Mouse (Mus musculus) thymus, postnatal 25 days (tissue): ENCODE results near the gene Neurod2.

ENCODE experiments used
- DNase-seq: peaks from one replicate; pipeline ENCODE4 v3.0.0; 2022

The Neurod2 gene

DNA sequence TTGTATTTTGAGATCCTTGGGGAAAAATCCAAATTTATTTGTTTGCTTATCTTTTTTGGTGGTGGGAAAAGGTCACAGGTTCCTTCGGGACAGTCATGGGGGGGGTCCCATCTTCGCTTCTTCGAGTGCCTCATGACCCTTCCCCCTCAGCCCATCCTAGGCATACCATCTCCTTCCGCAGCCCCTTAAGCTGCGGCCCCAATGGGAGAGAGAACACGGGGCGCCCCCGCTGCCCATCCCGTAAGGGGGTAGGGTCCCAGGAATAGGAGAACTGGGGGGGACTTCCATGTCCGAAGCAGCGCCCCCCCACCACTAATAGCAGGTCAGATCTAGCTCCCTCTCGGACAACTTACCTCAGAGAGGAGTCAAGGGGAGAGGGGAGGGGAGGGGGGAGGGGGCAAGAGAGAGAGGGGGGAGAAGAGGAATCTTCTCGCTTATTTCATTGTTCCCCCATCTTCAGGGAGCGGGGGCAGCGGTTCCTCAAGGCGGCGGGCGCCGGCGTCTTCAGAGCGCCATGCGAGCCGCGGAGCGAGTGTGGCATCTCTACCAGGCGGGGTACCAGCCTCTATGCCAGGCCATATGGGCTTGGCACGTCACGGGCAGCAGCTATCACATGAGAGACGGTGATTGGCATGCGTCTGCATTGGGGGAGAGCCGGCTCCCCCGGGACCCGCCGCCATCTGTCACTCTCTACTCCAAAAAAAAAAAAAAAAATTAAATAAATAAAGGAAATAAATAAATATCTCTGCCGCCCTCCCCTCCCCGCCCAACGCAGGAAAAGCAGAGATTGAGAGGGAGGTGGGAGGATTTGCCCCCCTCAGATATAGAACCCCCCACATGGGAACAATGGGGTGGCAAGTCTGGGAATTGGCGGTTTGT lies at the start of gene Neurod2:
Neurod2 (minus strand) TSS at position 568 of the 879 bp plus-strand sequence.
- DNase-seq, result no peak

DNA sequence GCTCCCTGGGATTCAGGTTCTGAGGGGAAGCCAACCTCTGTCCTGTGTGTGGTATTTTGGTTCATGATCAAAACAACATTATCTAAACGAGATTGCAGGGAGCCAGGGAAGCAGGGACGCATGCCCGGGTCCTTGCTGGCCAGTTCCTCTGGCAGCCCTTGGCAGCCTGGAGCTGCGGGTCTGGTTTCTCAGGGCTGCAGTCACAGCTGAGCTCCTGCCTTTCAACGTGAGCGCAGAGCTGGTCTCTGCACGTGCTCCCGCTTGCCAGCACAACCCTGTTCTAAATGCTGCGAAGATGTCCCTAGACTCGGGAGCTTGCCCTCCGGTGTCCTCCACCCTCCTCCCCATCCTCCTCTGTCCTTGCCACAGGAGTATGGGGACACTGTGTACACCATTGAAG lies 48.3 kb upstream of the Neurod2 start:
- no peak for DNase-seq

DNA sequence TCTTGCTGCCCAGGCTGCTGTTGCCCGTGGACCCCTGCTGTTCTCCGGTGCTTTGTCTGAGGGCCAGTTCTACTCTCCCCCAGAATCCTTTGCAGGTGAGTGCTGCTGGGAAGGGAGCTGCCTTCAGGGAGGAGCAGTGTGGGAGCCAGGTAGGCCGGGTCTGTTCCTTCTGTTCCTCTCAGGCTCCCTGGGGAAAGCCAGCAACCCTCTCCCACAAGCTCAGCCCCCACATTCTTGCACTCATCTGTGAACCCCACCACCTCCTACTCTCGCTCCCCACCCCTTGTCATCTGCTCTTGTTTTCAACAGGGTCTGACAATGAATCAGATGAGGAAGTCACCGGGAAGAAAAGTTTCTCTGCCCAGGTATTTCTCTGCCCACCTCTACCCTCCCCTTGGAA lies 47.3 kb upstream of the Neurod2 start:
- DNase-seq, result no peak

DNA sequence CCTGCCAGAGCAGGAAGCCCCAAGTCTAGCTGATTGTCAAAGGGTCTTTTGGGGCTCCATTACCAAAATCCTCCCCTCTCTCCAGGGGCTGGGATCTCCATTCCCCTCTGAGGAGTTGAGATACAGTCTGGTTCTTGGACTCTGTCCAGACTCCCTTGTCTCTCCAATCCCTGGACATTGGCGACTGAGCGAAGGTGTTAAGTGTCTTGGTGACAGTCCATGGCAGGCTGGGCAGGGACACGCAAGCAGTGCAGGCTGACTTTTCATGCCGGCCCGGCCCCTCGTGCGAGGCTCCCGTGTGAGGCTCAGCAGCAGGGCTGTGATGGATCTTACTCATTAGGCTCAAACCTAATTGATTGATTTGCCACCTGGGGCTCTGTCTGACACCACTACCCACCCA lies 44.8 kb upstream of the Neurod2 start:
- DNase-seq, result no peak

DNA sequence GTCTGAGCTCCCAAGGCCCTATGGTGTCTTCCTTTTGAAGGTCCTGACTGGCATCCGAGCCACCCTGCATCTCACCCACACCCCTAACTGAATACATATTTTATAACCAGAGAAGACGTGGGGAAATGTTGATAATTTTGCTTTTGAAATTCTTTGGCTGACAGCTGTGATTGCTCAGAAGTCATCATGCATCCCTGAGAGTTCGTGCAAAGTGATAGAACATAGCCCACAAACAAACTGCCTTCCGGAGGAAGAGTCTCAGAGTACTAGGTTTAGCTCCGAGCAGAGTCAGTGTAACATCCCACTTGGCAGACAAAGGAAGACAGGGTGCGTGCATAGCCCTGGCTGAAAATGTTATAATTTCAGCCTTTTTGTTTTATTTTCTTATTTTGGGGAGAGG lies 43.8 kb upstream of the Neurod2 start:
- DNase-seq, result no peak

DNA sequence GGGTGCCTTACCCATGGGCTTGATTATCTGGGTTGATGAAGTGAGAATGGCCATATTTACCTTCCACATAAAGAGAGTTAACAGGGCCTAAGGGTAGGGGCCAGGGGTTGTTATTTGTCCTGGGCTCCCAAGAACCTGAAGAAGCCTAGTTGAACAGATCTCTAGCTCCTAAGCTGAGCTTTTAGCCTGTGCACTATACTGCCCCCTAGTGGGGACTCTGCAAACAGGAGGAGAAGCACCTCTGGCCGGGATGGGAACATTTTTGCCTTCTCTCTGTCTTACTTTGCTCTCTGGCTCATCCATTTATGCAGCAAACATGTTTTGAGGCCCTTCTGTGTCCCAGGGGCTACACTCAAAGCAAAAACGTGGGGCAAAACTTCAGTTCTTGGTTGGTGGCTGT lies 43.0 kb upstream of the Neurod2 start:
- peak; percentile 67 for DNase-seq

DNA sequence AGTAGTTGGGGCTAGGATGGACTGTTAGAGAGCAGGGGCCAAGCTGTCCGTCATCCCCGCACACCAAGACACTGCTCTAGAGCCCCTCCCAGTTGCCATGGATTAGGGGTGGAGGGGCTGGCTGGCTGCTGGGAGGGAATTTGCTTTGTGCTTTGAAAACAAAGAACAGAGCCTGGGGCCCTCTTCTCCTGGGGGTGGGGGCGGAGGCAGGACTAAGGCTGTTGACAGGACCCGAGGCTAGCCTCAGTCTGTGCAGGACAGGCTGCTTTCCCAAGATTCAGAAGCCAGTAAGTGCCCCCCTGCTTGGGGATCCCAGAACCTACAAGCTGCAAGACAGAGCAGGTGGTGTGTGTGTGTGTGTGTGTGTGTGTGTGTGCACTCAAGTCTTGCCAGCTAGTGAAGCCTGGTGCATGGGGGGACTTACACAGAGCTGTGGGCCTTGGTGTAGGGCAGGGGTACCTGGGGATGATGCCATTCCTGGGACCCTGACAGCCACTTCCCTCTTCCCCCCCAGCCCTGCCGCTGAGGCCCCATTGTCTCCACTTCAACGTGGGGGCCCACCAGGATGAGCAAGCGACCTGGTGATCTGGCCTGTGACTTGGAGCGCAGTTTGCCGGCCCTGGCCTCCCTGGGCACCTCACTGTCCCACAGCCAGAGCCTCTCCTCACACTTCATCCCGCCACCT lies 42.2 kb upstream of the Neurod2 start:
- DNase-seq, result no peak

DNA sequence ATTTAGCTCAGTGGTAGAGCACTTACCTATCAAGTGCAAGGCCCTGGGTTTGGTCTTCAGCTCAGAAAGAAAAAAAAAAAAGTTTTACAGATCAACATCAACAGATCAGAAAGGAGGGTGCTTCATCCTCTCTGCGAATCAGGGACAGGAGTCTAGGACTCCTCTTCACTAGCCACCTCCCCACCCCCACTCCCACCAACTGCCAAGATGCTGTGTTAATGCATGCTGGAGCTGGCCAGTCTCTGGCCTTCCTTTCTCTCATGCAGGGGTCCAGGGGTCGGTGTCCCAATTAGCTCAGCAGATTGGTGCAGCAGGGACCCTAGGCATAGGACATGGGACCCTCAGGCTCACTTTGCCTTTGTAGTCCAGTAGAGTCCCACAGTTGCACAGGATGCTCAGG lies 41.1 kb upstream of the Neurod2 start:
- no peak for DNase-seq

DNA sequence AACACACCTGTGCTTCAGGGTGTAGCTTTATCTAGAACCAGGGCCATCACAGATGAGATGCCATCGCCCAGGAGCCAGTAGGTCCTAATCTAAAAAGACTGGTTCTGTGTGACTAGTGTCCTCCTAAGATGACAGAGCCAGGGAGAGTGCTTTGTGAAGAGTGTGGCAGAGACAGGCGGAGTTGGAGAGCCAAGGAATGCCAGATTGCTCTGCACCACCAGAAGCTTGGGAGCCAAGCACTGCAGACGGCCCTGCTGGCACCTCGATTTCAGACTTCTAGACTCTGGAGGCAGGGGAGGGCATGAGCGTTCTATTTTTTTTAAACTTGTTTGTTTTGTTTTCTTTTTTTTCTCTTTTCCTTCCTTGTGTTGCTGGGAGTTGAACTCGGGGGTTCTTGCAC lies 39.9 kb upstream of the Neurod2 start:
- no peak for DNase-seq

DNA sequence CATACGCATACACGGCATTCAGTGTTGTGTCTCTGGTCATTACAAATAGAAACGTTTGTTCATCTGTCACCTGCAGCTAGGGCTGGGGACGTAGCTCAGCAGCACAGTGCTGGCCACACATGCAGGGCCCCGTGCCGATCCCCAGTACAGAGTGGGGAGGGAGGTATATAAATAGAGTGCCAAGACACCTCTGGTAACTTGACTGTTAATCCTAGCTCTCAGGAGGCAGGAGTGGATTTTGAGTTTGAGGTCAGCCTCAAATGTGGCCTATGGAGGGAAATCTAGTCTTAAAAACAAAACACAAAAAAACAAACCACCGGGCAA lies 38.4 kb upstream of the Neurod2 start:
- DNase-seq, result no peak

DNA sequence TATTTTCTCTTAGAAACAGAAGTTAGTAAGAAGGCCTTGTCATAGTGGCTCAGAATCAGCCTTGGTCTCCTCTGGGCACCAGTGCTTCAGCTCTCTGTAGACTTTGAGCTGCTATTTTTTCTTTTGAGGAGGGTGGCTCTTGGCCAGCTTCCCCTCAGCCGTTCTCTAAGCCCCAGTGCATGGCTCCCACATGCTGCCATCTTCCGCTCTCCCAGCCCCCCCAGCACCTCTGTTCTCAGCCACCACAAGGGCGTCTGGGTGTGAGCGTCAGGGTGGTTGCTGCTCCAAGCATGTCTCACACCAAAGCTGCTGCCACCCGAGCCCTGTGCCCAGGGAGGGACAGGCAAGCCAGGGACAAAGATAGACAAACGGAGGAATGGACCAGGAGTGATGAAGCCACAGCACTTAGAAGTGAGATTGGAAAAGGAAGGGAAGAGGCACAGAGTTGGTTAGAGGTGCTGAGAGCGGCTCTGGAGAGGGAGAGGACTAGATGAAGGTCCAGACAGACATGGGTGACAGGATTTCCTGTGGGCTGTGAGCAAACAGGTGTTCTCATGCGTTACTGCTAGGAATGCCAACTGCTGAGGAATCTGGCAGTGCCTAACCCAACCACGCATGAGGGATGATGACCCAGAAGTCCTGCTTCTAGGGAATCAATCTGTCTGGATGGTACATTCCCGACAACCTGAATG lies 37.9 kb upstream of the Neurod2 start:
- peak; percentile 71 for DNase-seq

DNA sequence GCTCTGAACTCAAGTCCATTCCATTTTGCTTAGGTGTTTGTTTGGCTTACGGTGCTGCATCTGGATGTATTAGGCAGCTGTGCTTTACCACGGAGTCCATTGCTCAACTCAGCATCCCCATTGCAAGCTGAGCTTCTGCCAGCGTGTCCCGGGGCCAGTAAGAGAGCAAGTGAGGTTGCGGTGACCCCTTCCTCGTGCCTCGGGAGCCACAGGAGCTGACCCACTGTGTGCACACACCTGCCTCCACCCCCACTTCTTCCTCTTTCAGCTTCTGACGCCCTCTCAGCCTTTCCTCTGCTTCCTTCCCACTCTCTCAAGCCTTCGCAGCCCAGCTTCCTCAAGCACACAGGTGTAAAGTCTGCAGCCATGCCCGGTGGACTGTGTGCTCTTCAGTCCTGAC lies 36.8 kb upstream of the Neurod2 start:
- peak; percentile 42 for DNase-seq

DNA sequence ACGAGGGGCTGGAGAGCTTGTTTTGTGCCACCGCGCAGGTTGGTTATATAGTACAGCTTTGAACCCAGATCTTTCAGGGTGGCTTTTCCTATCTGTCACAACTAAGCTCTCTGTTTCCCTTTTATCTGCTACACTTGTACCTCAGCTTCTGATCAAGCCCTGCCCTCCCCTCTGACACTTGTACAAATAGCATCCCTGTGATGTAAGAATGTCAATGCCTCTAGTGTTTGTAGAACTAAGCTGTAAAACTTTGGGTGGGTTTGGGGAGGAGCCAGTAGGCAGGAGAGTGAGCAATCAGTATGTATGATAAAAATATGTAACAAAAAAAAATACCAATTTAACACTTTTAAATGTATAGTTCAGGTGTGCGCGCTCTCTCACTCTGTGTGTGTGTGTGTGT lies 35.0 kb upstream of the Neurod2 start:
- DNase-seq, result no peak

DNA sequence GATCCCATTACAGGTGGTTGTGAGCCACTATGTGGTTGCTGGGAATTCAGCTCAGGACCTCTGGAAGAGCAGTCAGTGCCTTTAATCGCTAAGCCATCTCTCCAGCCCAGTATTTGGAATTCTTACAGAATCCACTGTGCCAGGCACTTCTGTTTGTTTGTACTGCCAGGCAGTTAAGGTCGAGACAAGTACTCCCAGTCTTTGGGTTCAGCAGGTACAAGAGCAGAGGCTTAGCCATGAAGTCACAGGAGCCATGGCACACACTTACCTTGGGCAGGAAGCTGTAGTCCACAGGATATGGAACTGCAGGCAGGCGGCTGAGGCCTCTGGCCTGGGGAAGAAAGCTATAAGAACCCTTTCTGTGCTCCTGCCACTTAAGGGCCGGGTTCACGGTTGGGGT lies 34.4 kb upstream of the Neurod2 start:
- DNase-seq, result no peak

DNA sequence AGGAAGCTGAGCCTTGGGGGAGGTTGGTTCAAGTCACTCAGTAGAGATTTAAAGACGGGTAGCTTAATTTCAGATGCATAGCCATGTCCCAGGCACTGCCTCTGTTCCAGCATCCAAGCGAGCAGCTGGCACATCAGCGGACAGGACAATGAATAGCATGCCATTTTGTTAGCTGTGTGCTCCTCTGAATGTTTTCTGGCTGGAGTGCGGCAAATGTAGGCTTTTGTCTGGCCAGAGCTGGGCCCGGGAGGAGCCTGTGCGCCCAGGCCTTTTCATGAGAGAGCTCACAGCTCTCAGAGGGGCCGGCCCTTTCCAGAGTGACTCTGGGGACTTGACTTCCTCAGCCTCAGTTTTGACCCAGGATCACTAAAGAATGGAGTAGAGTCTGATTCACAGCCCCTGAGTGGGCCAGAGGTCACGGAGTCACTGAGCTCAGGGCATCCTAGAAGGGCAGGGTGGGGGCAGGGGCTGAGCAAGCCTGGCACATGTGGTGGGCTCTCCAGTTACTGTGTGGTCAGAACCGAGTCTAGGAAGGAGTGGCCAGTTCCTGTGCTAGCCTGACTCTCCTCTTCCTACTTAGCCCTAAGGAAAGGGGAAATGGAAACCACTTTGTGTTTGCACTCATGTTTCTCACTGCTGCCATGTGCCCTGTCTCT lies 31.5 kb upstream of the Neurod2 start:
- DNase-seq, result no peak

DNA sequence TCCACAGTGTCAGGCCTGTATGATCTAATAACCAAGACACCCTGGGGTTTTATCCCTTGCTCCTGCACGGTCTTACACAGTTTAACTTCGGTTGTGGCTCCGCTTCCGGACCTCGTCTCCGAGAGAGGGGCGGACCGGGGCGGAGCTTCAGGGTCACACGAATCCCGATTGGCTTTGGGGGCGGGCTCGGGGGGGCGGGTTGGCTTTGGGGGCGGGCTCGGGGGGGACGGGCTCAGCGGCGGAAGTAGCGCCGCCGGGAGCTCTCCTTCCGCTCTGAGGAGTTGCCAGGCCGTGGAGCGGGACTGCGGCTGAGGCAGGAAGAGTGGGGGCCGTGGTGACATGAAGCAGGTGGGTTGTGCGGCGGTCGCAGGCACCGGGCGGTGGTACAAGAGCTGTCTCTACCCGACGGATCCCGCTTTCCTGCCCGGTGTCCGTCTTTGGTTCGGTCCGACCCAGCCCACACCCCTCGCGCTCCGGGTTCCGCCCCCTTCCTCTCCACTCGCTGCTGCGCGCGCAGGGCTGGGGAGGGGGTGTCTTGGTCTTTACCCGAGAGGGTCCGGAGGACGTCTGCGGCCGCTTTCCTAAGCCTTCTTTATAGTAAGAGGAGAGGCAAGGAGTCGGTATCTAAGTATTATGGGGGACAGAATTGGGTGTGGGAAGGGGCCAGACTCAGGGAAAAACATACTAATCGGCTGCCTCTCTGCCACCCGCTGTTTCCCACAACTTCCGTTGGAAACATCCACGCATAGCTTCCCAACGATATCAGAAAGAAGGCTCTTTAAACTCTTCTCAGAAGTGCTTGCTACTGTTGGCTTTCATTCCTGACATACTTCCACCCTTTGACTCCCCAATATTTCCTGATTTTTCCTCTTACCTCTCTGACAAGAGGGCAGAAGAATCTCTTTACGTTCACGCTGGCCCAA lies 29.0 kb upstream of the Neurod2 start, which contains the start of gene Stard3:
Stard3 (plus strand) TSS at position 208 of the 923 bp plus-strand sequence.
- peak; percentile 94 for DNase-seq

DNA sequence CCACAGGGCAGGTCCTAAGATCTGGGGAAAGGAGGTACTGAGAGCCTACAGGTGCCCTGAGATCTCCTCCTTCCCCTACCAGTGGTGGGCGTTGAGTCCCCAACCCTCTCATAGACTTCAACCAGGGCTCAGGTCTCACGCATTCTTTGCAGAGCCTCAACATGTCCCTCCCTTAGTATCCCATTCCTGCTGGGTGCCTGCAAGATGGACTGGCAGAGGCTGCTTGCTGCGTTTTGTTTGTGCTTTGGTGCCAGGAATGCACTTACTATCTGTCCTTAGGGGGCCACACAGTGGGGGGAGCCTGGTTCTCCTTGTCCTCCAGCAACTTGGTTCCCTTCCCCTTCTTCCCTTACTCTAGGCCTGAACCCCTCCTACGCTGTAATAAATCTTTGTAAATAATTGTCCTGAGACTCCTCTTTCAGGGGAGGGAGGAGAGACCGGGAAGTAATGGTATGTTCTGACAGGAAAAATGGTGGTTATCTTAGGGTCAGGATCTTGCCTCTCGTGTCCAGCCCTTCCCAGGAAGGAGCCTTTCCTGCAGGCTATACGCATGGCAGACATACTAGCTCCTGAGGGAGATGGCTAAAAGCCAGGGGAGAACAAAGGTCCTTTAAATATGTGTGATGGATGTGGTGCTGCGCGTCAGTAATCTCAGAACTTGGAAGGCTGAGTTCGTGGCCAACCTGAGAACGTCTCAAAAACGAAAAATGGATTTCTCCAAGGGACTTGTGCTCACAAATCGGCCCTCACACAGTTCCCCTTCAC lies 28.1 kb upstream of the Neurod2 start:
- no peak for DNase-seq

DNA sequence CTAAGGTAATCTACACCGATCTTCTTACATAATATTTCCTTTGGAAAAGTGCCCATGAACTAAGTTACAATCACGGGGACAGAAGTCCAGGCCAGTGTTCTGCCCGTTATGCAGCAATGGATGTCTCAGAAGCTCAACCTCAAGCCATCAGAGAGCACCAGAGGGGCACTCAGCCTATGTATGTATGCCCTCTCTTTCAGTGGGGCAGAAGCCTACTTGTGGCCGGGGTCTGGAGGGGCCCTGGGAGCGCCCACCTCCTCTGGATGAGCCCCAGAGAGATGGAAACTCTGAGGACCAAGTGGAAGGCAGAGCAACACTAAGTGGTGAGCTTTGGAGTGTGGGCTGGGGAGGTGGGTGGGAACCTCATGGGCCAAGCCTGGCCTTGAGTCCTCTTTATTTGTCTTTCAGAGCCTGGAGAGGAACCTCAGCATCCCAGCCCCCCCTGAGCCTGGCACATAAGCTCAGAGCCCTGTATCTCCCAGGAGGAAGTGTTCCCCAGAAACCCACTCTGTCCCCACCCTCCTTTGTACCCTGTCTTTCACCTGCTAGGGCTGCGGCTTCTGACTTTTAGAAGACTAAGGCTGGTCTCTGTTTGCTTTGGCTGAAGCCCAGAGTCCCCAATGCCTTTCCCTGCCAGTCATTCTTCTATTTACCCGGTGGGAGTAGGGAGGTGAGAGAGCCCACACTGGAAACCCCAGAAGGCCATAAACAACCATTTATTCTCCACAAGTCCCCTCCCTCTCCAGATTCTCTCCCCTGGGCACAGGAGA lies 27.4 kb upstream of the Neurod2 start:
- DNase-seq, result no peak

DNA sequence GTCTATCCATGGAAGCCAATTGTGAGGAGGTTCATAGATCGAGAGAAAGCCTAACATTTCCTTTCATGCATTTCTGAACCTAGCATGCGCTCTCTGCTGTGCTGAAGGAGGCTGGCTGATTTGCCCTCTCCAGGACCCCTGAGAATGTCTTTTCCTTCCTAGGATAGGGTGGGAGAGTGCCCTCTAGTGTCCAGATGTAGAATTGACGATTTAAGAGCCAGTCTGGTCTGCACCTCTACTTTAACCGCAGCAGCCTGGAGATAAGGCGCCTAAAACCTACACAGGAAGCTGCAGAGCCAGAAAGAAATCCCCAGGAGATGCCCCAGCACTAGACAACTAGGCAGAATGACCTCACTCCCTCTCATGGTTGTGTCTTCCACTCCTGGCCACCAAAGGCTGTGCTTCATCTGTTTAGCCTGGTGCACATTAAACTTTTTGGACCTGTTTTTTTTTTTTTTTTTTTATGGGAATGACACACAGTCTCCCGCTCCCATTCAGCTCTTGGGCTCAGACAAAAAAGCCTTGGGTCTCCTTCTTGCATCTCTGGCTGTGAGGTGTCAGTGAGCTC lies 26.4 kb upstream of the Neurod2 start:
- DNase-seq, result peak; percentile 71

DNA sequence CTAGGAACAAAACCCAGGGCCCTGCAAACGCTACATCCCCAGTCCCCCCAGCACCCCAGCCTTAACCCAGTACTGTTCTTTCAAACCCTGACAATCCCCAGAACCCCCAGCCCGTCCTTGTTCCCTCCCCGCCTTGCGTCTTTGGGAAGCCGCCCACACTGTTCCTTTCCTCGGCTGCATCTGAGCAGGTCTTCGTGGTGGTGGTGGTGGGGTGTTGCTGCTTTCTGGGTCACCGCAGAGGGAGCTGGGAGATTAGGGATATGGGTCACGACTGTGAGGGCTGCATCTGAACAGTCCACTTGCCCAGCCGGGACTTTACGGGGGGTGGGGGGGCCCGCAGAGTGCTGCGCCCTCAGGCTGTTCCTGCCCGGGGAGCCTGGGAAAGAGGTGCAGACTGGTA lies 25.0 kb upstream of the Neurod2 start:
- no peak for DNase-seq
